ENCODE assay signal across 8 mouse cellular contexts in genomic region chr10:67285176-67285814, GRCm38 (mm10). TPM values are rescaled to one million over a fixed set of nuclear protein-coding genes. Genes with fewer than 3 reads are reported as not detected.
DNase-seq lines count a peak whose midpoint lies in the region; ATAC-seq lines count a peak whose summit lies in the region.

Nrbf2 (minus strand) TSS chr10:67285305.

- no peaks in the 10 kb centered on the region for H3K27me3 ChIP-seq in hindbrain, embryonic 15.5 days

- no peaks in the 10 kb centered on the region for H3K36me3 ChIP-seq in hindbrain, embryonic 15.5 days

- H3K4me3 ChIP-seq in hindbrain, embryonic 15.5 days: peak within 1 kb of the TSS; percentile 69

- peak within 1 kb of the TSS; percentile 81 for H3K27ac ChIP-seq in hindbrain, embryonic 15.5 days (replicated peaks)

- H3K9ac ChIP-seq in hindbrain, embryonic 15.5 days: peak within 1 kb of the TSS; percentile 76

- ATAC-seq in hindbrain, embryonic 15.5 days (ENCODE audit: low FRiP score, low read depth): peak; percentile 91

- H3K9me3 ChIP-seq in hindbrain, embryonic 15.5 days: no peaks in the 10 kb centered on the region

- peak within 1 kb of the TSS; percentile 96 for H3K4me2 ChIP-seq in hindbrain, embryonic 15.5 days

- H3K4me1 ChIP-seq in hindbrain, embryonic 15.5 days (replicated peaks): peaks cover 28% of the 10 kb centered on the region

- 2% methylated on average over 50 of the region's 52 CpGs for WGBS in hindbrain, embryonic 15.5 days

- peak; percentile 95 for DNase-seq in R1 (ENCODE audit: low read depth, low spot score)
- peak; percentile 88 to 94 for DNase-seq in cerebellum, postnatal 25 days
- peak; percentile 71 to 77 for DNase-seq in frontal cortex, postnatal 36 days (ENCODE audit: low spot score in 2 of 2)
- peak; percentile 72 for DNase-seq in left cerebral cortex, adult 11 months (ENCODE audit: low spot score)
- DNase-seq in lung, postnatal 4 days: peak; percentile 87 to 93
- DNase-seq in retina, postnatal 7 days (ENCODE audit: low read depth, low spot score): peak; percentile 88
- DNase-seq in urinary bladder, adult 2 months (ENCODE audit: low spot score): peak; percentile 71

RNA-seq across cellular contexts. Expression of gene Nrbf2, which starts in this region (rescaled TPM):
- polyA plus RNA-seq in hindbrain, embryonic 15.5 days (2015; fragmentation: Nextera tagmentation; extraction: Ambion mirVana): 36.3 and 37.7 TPM in 2 replicates
- polyA plus RNA-seq in urinary bladder, adult 2 months (2012; rRNA removed): 21.4 and 22.2 TPM in 2 replicates

Comparison
In these comparisons a context has a peak if more than half of its experiments do, and no peak if none do; other contexts are left out.
1. Peak in every context shown above with its lines: DNase-seq, ATAC-seq, H3K4me3 ChIP-seq and H3K27ac ChIP-seq.